Mouse (Mus musculus) midbrain, postnatal 0 days (tissue): ENCODE results near the gene Mrpl43. TPM values are rescaled to one million over a fixed set of nuclear protein-coding genes. Genes with fewer than 3 reads are reported as not detected.

Source experiments
- ATAC-seq: fragments of 200-750 bp; cut with Nextera tagmentation; 2 replicates; pipeline ENCODE4 v1.8.0; 2017; ENCODE audit warnings: moderate number of reproducible peaks, mild to moderate bottlenecking, moderate TSS enrichment, moderate library complexity; ENCODE audit not compliant: low FRiP score
- DNase-seq: peaks from one replicate; pipeline ENCODE4 v3.0.0-alpha.2; 2015; ENCODE audit warnings: low spot score
- H3K27ac ChIP-seq: fragments of 300-500 bp; sonication (generic); 2 replicates; pipeline ENCODE4 v1.5.1; 2014; ENCODE audit warnings: low read depth, mild to moderate bottlenecking, low read length, mixed read lengths
- H3K27me3 ChIP-seq: fragments of 300-500 bp; sonication (generic); 2 replicates; pipeline ENCODE4 v1.6.1; 2014; ENCODE audit warnings: low read length, control low read depth, mixed read lengths; ENCODE audit not compliant: insufficient read depth
- H3K36me3 ChIP-seq: fragments of 300-500 bp; sonication (generic); 2 replicates; pipeline ENCODE4 v1.6.1; 2014; ENCODE audit warnings: low read length, control low read depth, mixed read lengths; ENCODE audit not compliant: insufficient read depth
- H3K4me1 ChIP-seq: fragments of 300-500 bp; sonication (generic); 2 replicates; pipeline ENCODE4 v1.6.1; 2014; ENCODE audit warnings: mild to moderate bottlenecking, control low read depth, antibody characterized with exemption, low read length, mixed read lengths; ENCODE audit not compliant: insufficient read depth
- H3K4me2 ChIP-seq: fragments of 300-500 bp; sonication (generic); 2 replicates; pipeline ENCODE4 v1.6.1; 2014; ENCODE audit warnings: low read depth, mild to moderate bottlenecking, low read length, mixed read lengths; ENCODE audit not compliant: poor library complexity, severe bottlenecking
- H3K4me3 ChIP-seq: fragments of 300-500 bp; sonication (generic); 2 replicates; pipeline ENCODE4 v1.5.1; 2014; ENCODE audit warnings: low read depth, mild to moderate bottlenecking, low read length, moderate library complexity
- H3K9ac ChIP-seq: fragments of 300-500 bp; sonication (generic); replicated peaks from 2 replicates; pipeline ENCODE4 v1.6.1; 2014; ENCODE audit warnings: mild to moderate bottlenecking, low read length, moderate library complexity, mixed read lengths; ENCODE audit not compliant: poor library complexity, severe bottlenecking
- H3K9me3 ChIP-seq: fragments of 300-500 bp; sonication (generic); 2 replicates; pipeline ENCODE4 v1.6.1; 2016; ENCODE audit warnings: low read length, control low read depth
- CTCF ChIP-seq: IDR thresholded peaks from 2 replicates; pipeline ENCODE4 v1.5.1; 2016; ENCODE audit warnings: antibody characterized with exemption, mild to moderate bottlenecking
- WGBS: fragments of 180-500 bp; shearing (Covaris S2); extraction: QIAGEN DNeasy Blood & Tissue Kit; methylation state at CpG from one replicate; pipeline ENCODE4 v1.1.7; 2014; 5-methylcytosine and 5-hydroxymethylcytosine counted together
- polyA plus RNA-seq: library from polyadenylated mRNA; unstranded; fragments of >200 nt; fragmentation: Nextera tagmentation; extraction: Ambion mirVana; gene quantifications from 2 replicates; pipeline ENCODE4 v1.2.1, GENCODE M21; 2015
- total RNA-seq: library from RNA; depleted of rRNA; stranded (reverse); fragments of >200 nt; gene quantifications from 2 replicates; pipeline ENCODE4 v1.2.3, GENCODE M21; 2014; rRNA removed

Gene Mrpl43
- total RNA-seq (55.7 and 87.6 TPM in 2 replicates), polyA plus RNA-seq (98.8 and 105 TPM in 2 replicates)

- Histone ChIP-seq H3K9ac (peak within 1 kb of the TSS; percentile 75), H3K4me3 (peak within 1 kb of the TSS; percentile 68), H3K4me1 (peaks cover 11% of the 10 kb centered on the region; the same call in 1 of the 2 replicates), H3K9me3 (no peaks in the 10 kb centered on the region), H3K4me2 (peak within 1 kb of the TSS; percentile 89), H3K36me3 (peaks cover 37% of the 10 kb centered on the region), H3K27me3 (no peaks in the 10 kb centered on the region), H3K27ac (peak within 1 kb of the TSS; percentile 63)
- under 1% methylated on average over 75 of the region's 82 CpGs for WGBS
- TF ChIP-seq CTCF: no peak
- peak; percentile 92 for ATAC-seq
- DNase-seq: peak; percentile 95
Observed at GRCm38 (mm10) chr19:45005957-45006712, at the start of gene Mrpl43. Gene Mrpl43 (minus strand): TSS chr19:45006442.

GRCm38 (mm10) chr19:45054892-45055690 is 48.8 kb upstream of the Mrpl43 start:
- Histone ChIP-seq H3K4me1 (peaks cover 12% of the 10 kb centered on the region; the same call in 1 of the 2 replicates), H3K9ac (no peak overlapping the region), H3K36me3 (peaks cover 44% of the 10 kb centered on the region), H3K9me3 (no peaks in the 10 kb centered on the region), H3K27me3 (no peaks in the 10 kb centered on the region), H3K4me3 (no peak overlapping the region), H3K27ac (no peak overlapping the region), H3K4me2 (no peak overlapping the region)
- DNase-seq (no peak), ATAC-seq (no peak)
- TF ChIP-seq CTCF: no peak
- 84% methylated on average over 6 of the region's 6 CpGs for WGBS

- Histone ChIP-seq H3K4me2 (no peak overlapping the region), H3K4me1 (peaks cover 9% of the 10 kb centered on the region; the same call in 1 of the 2 replicates), H3K27me3 (no peaks in the 10 kb centered on the region), H3K9me3 (no peaks in the 10 kb centered on the region), H3K36me3 (peaks cover 51% of the 10 kb centered on the region), H3K27ac (no peak overlapping the region), H3K9ac (no peak overlapping the region), H3K4me3 (no peak overlapping the region)
- 88% methylated on average over 8 of the region's 8 CpGs for WGBS
- ATAC-seq (no peak), DNase-seq (no peak)
- TF ChIP-seq CTCF: 0 out of 2 replicates have a peak, but pooled peaks have one; percentile 9
Observed at GRCm38 (mm10) chr19:45053451-45053850, 47.2 kb upstream of the Mrpl43 start.

GRCm38 (mm10) chr19:45049523-45049922 is 43.3 kb upstream of the Mrpl43 start:
- H3K4me2 ChIP-seq: peak overlapping the region; percentile 77
- TF ChIP-seq CTCF: no peak
- DNase-seq: no peak
- ATAC-seq: no peak
- no peak overlapping the region for H3K27ac ChIP-seq
- H3K36me3 ChIP-seq: peaks cover 42% of the 10 kb centered on the region
- H3K4me3 ChIP-seq: peak overlapping the region; percentile 57; the same call in 1 of the 2 replicates
- H3K27me3 ChIP-seq: no peaks in the 10 kb centered on the region
- no peak overlapping the region for H3K9ac ChIP-seq
- H3K9me3 ChIP-seq: no peaks in the 10 kb centered on the region
- 76% methylated on average over 9 of the region's 9 CpGs for WGBS
- H3K4me1 ChIP-seq: peaks cover 5% of the 10 kb centered on the region; the same call in 1 of the 2 replicates

GRCm38 (mm10) chr19:45048644-45049365 is 42.6 kb upstream of the Mrpl43 start:
- Histone ChIP-seq H3K27me3 (no peaks in the 10 kb centered on the region), H3K36me3 (peaks cover 37% of the 10 kb centered on the region), H3K4me2 (peak overlapping the region; percentile 77), H3K27ac (peak overlapping the region; percentile 94), H3K9me3 (no peaks in the 10 kb centered on the region), H3K4me3 (peak overlapping the region; percentile 57), H3K4me1 (peaks cover 5% of the 10 kb centered on the region; the same call in 1 of the 2 replicates), H3K9ac (peak overlapping the region; percentile 68)
- no peak for TF ChIP-seq CTCF
- ATAC-seq (no peak), DNase-seq (no peak)
- 81% methylated on average over 12 of the region's 12 CpGs for WGBS
